Mouse (Mus musculus) G1E-ER4 (cell line): ENCODE measurements around the gene Mysm1. TPM values are rescaled to one million over a fixed set of nuclear protein-coding genes. Genes with fewer than 3 reads are reported as not detected.

Source experiments
- GATA1 ChIP-seq: IDR thresholded peaks from one replicate; pipeline ENCODE4 v1.8.0; 2012; ENCODE audit warnings: low read length, inconsistent platforms
- polyA plus RNA-seq: library from polyadenylated mRNA; stranded (reverse); fragments of >175 nt; gene quantifications from 2 replicates; pipeline ENCODE4 v1.2.3, GENCODE M21; 2012

The Mysm1 gene
- polyA plus RNA-seq, 1 experiment = 0.50 TPM

- TF ChIP-seq GATA1 = no peak
These were observed 17.0 kb upstream of the Mysm1 start for GRCm38 (mm10) chr4:94995862-94996261.

GRCm38 (mm10) chr4:94990204-94990603 is 11.3 kb upstream of the Mysm1 start:
- TF ChIP-seq GATA1 = no peak

- no peak for TF ChIP-seq GATA1
These were observed 8.8 kb upstream of the Mysm1 start for GRCm38 (mm10) chr4:94987725-94988124.

- no peak for TF ChIP-seq GATA1
These were observed 608 bp upstream of the Mysm1 start for GRCm38 (mm10) chr4:94979500-94979915.

- TF ChIP-seq GATA1 = no peak
These were observed 5.6 kb downstream of the Mysm1 start for GRCm38 (mm10) chr4:94973321-94973720.

GRCm38 (mm10) chr4:94952773-94953172 is 26.1 kb downstream of the Mysm1 start:
- no peak for TF ChIP-seq GATA1

GRCm38 (mm10) chr4:94941221-94941855 is 37.6 kb downstream of the Mysm1 start:
- TF ChIP-seq GATA1 = no peak

GRCm38 (mm10) chr4:94928743-94929142 is 50.2 kb downstream of the Mysm1 start, which contains the start of gene Eqtn:
Gene Eqtn, minus strand, starts transcription at chr4:94928843.
- no peak for TF ChIP-seq GATA1

GRCm38 (mm10) chr4:94901780-94902179 is 77.1 kb downstream of the Mysm1 start:
- no peak for TF ChIP-seq GATA1

GRCm38 (mm10) chr4:94900744-94901143 is 78.2 kb downstream of the Mysm1 start:
- TF ChIP-seq GATA1 = no peak

Other genes starting within 250 kb of the Mysm1 start
- not detected in 2 replicates for gene Tek, start 239.8 kb downstream of the Mysm1 start, polyA plus RNA-seq
- not detected in 2 replicates for gene Eqtn, start 50.3 kb downstream of the Mysm1 start, polyA plus RNA-seq
- 3.0 and 4.3 TPM in 2 replicates for gene Jun, start 73.1 kb upstream of the Mysm1 start, polyA plus RNA-seq